Mouse (Mus musculus) yolk sac, embryonic 10.5 days (tissue): ENCODE results near the gene Dnajb4.
A peak's percentile ranks its signal among the peaks of the same experiment; 100 is the strongest.

ENCODE experiments used
- DNase-seq: peaks from one replicate; pipeline ENCODE4 v3.0.0-alpha.2; 2017; ENCODE audit warnings: low spot score

Gene Dnajb4

DNA sequence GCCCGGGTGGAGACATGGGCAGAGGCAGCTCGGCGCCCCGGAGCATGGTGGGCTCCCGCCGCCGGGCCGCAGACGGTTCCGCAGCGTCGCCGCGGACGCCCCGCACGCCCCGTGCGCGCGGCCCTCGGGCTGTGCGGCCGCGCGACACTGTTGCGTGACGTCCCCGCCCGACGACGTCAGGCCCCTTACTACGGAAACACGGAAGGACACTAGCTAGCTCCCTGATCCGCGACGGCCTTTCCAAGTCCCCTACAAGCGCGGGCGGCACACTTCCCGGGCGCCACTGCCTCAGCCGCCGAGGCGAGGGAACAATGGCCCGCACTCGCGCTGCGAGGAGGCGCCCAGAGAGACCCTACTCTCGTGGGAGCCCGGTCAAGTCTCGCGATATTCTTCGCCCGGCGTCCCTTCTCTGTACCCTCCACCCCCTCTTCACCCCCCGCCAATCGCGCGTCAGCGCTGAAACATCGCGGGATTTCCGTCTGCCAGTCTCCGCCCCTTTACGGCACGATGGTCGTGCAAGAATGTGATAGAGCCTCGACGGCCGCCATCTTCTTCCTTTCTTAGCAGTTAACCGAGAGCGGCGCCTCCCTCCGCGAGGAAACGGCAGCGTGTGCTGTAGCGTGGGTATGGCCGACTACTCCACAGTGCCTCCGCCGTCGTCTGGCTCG lies at the start of gene Dnajb4, which contains the start of gene Fubp1:
Gene Dnajb4 (minus strand): TSS at position 336 of the 668 bp plus-strand sequence.
Gene Fubp1 (plus strand): TSS at position 456 of the 668 bp plus-strand sequence.
- peak; percentile 100 for DNase-seq

DNA sequence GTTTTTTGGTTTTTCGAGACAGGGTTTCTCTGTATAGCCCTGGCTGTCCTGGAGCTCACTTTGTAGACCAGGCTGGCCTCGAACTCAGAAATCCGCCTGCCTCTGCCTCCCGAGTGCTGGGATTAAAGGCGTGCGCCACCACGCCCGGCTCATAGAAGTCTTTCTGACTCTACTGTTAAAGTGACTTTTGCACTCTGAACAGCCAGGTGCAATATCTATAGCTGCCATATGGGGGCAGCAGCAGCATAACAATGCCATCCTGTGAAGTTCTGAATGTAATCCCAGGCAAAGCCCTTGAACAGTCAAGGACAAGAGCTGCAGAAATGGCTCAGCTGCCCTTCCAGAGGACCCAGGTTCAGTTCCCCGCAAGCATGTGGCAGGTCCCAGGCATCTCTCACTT lies 49.3 kb upstream of the Dnajb4 start:
- DNase-seq, result peak; percentile 80

DNA sequence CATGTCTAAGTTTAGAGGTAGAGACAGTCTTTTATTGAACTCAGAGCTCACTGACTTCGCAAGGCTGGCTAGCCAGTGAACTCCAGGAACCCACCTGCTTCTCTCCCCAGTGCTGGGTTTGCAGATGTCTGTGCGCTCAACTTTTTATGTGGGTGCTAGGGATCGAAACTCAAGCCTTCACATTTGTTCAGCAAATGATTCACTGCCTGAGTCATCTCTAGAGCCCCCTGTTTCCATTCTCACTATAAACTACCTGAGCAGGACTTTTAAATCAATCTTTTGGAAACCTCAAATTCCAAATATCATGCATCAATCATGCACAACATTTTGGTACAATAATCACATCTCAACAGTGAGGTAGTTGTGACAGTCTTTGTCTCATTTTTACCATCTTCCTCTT lies 47.4 kb upstream of the Dnajb4 start:
- no peak for DNase-seq

DNA sequence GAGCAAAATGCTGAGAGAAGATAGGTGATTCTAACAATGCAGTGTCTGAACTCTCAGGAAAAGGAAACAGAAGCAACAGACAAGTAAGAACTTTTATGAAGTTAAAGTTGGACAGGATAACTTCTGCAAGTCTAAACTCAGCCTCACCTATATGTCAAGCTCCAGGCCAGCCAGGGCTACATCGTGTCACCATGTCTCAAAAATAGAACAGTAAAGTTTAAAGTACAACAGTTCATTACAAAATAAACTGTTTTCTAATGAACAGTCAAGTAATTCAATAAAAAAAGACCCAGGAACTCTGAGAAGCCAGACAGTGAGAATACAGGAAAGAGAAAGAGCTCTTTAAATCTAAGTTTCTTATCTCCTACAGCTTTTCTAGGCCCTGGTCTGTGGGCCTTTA lies 40.4 kb upstream of the Dnajb4 start:
- no peak for DNase-seq

DNA sequence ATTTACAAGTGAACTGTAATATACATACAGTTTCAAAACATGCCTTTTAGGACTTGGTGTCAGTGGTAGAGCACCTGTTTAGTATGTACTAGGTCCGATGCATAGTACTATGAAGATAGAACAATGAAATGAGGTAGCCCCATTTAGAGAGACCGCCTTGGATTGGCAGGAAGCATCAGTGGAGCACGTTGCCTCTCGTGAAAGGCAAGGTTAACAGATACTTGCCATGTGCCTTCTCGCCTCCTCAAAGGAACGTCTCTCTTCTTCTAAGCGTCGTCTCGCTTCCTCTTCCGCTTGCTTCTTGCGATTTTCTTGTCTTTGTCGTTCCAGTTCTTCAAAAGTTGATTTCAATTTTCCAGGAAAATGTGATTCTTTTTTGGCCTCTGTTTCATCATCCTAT lies 37.6 kb upstream of the Dnajb4 start:
- no peak for DNase-seq

DNA sequence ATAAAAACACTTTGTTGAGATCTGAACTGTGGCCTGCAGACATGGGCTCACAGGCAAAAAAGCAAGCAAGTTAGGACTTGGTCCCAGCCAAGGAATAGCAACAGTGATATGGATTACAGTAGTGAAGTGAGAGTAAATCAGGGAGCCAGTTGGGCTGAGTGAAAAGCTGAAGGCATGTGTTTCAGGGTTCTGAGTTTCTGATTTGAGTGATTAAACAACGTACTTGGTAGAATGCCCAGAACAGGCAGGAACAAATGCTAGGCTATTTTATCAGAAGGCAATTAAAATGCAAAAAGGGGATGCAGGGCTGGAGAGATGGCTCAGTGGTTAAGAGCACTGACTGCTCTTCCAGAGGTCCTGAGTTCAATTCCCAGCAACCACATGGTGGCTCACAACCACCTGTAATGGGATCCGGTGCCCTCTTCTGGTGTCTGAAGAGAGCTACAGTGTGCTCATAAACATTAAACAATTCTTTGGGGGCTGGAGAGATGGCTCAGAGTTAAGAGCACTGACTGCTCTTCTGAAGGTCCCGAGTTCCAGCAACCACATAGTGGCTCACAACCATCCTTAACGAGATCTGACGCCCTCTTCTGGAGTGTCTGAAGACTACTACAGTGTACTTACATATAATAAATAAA lies 35.3 kb upstream of the Dnajb4 start:
- DNase-seq, result no peak

DNA sequence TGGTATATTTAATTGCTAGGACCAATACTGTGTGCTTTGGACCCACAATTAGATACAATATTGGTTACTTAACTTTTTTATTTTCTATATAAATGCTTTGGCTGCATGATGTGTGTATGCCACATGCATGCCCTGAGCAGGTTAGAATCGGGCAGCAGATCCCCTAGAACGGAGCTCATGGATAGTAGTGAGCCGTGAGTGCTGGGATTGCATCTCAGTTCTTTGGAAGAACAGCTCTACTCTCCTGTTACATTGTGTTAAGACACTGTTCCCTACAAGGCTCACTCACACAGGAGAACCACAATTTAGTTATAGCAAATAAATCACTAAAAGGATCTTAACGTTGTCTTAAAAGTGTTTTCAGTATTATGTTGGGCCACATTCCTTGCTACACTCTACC lies 33.2 kb upstream of the Dnajb4 start:
- no peak for DNase-seq

DNA sequence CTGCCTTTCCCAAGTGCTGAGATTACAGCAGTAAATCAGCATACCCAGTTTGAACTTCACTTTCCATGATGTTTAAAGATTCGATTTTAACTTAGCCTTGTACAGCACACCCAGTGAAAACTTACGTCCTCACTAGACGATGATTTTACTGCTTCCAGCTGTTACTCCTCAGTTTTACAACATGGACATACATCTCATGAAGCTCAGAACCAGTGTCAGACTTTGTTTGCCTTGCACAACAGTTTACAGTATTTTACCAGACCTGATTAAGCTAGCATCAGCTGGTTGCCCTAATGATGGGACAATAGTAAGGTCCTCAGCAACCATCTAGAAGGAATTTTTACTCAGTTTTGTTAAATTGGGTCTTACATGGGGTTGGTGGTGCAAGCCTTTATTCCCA lies 31.0 kb upstream of the Dnajb4 start:
- DNase-seq, result no peak

DNA sequence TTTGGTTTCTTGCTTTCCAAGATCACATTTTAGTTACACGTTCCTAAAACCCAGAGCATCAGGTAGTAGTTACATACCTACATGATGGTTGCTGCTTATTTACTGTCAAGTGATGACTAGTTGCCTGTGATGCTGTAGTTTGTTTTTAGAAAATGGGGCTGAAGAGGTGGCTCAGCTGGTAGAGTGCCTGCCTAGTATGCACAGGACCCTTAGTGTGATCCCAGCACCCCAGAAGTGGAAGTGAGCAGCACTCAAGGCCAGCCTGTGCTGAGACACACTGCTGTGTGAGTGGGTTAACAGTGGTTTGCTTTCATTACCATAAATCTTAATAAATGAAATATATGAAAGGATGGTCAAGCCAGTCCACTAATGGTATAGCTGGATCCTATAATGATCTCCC lies 29.5 kb upstream of the Dnajb4 start:
- DNase-seq, result no peak

DNA sequence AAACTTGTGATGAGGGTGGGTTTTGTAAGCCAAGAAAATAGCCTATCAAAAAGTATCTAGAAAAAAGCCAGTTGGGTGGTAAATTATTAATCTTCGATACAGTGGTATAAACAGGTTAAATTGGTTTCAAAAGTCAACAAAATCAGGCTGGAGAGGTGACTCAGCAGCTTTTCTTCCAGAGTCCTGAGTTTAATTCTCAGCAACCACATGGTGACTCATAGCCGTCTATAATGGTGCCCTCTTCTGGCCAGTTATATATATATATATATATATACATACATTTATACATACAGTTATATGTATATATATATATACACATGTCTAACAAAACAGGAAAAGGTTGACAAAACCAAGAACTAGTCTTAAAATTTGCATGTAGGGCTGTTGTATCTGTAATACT lies 28.7 kb upstream of the Dnajb4 start:
- DNase-seq, result no peak

DNA sequence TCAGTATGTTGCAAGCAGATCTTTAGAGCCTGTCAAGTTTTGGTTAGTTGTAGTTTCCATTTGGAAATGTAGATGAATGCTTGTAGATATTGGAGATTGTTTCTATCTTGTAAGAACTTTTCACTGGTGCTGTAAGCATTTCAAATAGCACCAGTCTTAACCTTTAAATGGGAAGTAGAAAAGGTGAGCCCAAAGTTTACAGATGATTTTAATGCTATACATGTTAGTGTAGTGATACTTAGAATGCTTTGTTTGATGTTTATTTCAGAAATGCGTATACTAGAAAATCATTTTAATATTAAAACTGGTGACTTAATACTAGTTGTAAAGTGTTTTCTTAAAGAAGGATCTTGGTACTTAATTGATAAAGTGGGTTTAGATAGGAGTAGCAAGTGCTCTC lies 25.7 kb upstream of the Dnajb4 start:
- DNase-seq, result no peak

DNA sequence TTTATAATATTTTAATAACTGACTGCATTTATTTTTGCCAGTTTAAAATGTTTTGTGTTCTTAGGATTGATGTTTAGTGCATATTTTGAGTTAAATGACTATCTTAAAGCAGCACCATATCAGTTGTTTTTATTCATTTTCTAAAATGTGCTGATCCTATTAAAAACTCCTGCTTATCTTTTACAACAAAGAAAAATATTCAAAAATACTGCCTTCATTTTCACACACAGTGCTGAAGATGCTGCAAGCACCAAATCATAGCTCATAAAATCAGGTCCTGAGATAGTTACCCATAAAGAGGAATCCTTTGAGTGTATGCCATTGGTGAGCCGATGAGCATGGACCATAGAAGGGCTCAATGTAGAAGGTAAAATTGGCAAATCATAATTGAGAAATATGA lies 25.1 kb upstream of the Dnajb4 start:
- no peak for DNase-seq

DNA sequence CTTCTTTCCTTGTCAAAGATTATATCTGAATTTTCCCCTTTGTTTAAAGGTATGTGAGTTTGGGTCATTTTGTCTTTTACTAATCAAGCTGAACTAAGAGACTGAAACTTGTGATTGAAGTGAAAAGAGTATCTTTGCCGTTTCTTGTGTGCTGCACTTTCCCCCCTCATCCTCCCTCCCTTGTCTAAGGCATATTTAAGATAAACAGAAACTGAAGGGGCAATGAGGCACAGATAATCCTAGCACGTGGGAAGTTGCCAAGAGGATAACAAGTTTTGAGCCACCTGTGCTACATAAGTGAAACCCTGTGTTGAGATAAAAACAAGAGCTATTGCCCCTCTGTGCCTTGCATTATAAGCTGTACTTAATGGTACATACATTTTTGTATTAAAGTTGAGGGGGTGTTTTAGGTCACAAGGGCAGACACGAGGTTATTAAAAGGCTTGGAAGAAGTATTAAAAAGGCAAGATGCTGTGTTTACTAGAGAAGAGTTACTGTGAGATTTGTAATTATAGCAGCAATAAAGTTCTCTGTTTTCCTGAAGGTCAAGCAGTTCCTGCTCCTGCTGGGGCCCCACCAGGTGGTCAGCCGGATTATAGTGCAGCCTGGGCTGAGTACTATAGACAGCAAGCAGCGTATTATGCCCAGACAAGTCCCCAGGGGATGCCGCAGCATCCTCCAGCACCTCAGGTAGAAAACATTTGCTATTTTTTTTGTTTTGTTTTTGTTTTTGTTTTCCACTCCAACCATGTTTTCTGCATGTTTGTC lies 21.4 kb upstream of the Dnajb4 start:
- DNase-seq, result no peak

DNA sequence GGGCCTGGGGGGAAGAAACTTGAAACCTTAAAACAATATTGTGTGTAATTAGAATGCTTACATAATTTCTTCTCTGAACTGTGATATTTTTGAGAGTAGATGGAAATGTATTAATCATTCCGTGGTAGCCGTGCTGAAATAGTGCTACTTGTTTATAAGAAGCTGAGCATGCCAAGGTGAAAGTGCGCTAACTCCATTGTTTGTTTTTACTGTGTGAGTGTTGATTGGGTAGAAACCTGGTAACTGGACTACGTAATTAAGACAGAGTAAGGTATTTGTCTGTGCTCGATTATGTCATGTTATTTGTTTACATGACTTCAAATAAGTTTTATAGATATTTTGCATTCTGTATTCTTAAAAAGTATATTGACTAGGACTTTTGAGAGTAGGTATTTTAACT lies 19.2 kb upstream of the Dnajb4 start:
- DNase-seq, result no peak

DNA sequence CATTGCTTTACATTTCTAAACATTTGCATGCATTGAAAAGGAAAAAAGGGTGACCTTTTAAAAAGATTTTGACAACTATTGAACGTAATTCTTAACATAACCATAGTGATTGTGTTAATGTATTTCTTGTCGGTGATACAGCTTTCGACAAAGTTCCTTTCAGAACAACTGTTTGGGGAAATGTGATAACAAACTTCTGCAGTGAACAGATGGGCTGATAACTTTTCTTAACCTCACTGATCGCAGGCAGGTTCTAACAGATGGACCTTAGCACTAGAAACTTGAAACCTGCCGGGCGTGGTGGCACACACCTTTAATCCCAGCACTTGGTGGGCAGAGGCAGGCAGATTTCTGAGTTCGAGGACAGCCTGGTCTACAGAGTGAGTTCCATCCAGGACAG lies 18.7 kb upstream of the Dnajb4 start:
- DNase-seq, result no peak

DNA sequence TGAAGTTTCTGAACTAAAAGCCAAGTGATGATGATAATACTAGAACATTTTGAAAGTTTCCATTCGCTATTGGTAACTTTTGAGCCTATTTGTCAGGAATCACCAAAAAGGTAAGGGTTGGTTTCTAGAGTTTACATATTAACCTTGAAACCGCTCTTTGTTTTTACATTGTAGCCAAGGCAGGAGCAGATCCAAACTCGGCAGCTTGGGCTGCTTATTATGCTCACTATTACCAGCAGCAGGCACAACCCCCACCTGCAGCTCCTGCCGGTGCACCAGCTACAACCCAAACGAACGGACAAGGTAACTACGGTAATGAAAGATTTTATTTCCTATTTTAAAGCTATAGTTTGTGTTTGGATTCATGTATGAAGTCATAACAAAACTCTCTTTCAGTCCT lies 15.8 kb upstream of the Dnajb4 start:
- no peak for DNase-seq

DNA sequence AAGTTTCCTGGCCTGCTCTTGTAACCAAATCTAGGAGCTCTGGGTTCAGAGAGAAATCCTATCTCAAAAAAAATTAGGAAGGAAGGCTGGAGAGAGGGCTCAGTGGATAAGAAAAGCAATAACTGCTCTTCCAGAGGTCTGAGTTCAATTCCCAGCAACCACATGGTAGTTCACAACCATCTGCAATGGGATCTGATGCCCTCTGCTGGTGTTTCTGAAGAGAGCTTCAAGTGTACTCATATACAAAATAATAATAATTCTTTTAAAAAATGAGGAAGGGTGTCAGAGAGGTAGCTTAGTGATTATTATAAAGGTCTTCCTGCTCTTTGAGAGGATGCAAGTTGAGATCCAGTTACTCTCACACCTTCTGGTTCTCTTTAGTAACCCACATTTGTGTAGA lies 14.8 kb upstream of the Dnajb4 start:
- DNase-seq, result no peak

DNA sequence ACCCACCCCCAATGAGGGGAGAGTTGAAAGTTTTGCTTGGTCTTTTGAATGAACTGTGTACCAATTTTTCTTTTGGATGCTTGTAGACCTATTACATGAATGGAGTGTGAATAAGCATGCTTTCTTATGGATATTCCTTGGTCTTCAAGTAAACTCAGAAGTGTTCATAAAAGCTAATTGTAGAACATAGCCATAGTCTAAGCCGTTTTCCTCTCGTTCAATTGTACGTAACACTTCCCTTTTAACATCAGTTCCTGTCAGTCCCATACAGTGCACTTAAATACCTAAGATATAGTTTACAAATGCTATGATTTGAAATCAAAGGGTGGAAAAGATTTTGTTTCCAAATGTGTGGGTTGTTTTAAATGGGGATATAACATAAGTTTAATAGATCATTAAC lies 3.3 kb upstream of the Dnajb4 start:
- DNase-seq, result no peak

DNA sequence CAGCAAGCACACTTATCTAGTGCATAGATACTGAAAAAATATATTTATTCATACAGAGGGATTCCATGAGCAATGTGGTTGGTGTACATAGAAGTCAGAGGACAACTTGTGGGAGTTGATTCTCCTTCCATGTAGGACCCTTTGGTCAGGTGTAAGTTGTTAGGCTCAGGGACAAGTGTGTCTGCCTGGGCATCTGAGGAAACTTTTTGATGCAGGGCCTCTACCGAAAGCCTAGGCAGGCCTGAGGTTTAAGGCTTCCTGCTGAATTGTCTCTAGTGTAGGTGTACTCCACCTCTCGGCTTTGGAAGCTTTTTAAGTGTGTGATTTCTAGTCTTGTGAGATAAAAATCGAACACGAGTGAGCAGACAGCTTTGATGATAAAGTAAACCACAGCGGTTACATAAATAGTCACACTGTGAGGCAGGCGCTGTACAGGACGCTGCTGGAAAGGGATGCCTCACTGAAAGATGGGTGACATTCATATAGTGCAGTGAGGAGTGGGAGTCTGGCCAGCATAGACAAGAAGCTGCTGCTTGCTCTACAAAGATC lies 1.7 kb upstream of the Dnajb4 start:
- DNase-seq, result no peak

DNA sequence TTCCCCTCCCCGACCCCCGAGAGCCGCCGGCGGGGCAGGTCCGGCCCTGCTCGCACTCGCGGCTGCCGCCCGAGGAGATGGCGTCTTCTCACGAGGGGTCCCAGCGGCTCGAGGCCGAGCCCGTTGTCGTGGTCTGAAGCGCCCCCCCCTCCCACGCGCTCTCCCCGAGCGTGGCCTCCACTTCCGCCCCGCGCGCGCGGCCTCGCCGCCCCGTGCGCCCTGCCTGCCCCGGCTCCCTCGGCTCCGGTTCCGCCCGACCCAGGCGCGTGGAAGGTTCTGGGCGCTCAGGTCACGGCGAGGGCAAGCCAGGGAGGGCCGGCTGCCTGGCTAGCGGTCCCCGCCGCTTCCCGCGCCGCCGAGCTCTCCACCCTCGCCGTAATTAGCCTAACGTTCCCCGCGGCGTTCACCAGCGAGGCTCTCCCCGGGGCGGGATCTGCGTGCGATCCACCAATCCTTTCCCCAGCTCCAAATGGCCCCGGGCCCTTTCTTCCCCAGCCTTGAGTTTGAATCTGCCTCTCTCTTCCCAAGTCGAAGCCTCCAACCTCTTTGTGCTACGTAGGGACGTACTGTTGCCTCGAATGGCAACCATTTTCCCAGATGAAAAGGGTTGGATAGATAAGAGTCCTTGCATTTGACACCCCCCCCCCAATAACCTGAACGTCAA lies 758 bp upstream of the Dnajb4 start:
- peak; percentile 65 for DNase-seq

DNA sequence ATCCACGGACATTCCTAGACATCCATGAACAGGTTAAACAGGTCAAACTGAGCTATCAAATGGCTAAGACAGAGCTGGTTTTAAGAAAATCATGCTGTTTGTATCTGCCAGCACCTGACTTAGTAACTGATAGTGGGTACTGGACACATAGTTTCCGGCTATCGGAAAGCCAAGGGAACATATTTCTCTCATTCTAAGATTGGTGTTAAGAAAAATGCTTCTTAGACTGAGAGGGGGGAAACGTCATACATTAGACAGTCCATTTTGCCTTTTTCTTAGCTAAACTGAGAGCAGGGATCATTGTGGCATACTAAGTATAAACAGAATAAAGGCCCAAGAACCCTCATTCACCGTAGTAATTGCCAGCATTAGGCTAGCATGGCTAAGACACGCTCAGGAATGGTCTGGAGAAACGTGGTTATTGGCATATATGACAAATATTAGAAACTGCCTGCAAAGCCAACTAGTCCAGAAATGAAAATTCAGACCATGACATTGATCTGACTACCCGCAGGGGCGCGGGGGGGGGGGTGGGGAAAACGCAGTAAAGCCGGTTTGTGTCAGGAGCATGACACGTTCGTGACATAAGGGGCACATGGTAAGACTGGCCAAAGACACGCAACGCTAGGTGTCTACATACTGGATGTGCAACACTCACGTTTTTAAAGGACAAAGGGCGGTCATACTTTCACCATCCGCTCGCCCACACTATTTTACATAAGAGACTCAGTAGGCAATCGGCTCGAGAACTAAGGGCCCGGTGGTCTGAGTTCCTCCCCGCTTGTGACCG lies 730 bp downstream of the Dnajb4 start:
- DNase-seq, result no peak
